Mouse (Mus musculus) thymus, postnatal 4 days (tissue): ENCODE data around the gene Itpkb.
A peak's percentile ranks its signal among the peaks of the same experiment; 100 is the strongest.

Experiments
- DNase-seq: peaks from one replicate; pipeline ENCODE4 v3.0.0; 2021

Gene Itpkb

DNA sequence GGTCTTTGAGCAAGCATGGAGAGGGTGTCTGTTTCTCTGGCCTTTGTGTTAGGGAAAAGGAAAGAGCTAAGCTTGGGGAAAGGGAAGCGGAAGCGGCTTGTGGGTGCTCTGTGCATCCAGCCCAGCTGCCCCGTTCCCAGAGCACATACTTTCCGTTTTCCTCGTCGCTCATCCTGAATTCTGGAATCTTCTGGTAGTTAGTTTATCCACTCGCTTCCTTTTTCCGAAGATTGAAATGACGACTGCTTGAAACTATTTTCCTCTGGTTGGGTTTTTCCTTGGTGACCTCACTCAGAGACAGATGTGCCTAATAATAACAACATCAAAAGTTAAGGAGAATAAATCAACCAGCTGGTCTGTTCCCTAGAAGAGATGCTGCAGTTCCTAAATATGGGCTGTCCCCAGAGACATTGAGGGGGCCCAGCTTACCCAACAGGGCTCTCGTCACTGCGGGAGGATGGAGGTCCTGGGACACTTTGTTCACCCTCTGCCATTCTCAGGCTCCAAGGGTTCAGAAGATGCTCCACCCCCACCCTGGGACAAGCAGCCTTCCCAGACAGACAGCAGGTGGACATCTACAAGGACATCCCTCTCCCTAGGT is 72.3 kb downstream of the Itpkb start:
- DNase-seq = no peak

DNA sequence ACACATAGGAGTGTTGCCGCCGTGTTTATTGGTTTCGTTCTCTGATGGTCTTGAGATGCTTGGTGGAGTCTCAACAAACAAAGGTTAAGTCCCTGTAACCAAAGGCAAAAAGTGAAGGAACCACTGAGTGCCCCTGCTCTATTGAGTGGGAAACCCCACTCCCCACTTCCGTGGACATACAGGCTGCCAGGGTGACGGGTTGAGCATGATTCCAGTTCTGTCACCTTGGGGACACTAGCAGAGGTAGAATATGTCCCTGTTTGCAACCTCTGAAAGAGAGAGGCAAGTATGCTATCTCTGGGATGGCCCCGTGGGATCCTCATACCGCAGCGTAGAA is 73.0 kb downstream of the Itpkb start:
- DNase-seq = peak; percentile 74

DNA sequence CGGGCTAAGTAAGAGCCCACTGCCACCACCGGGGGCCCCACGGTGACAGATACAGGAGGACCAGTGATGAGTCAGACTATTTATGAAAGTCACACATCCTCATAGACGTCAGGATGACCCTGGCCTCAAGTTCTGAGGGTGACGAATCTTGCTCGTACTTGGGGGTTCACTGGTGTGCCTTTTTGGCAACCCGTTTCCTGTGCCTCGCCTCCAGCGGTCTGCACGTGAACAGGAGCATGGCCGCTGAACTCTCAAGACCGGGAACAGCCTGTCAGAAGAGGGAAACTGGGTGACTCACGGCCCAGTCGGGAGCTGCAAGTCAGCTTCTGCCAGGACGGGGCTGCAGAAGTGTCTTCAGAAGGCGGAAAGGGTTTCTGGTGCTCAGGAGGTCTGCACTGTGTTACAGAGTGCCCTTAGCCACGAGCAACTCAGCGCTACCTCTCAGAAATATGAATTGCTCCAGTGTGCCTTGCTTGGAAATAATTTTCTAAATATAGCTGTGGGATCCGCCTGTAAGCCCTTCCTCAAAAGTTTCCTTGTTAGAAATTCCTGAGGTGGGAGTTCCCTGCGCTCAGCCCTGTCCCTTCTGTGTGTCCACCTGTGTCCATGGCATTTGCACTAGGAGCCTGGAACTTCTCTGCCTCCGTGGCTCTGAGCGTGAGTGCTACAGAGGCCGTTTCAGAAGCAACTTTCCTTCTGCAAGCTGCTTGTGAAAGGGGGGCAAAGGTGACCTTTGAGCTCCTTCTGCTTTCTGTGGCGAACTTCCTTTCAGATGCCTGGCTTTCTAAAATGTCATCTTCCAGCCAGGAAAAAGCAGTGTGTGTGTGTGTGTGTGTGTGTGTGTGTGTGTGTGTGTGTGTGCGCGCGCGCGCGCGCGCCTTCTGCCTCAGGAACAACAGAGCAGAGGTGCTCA is 73.7 kb downstream of the Itpkb start:
- peak; percentile 65 for DNase-seq

DNA sequence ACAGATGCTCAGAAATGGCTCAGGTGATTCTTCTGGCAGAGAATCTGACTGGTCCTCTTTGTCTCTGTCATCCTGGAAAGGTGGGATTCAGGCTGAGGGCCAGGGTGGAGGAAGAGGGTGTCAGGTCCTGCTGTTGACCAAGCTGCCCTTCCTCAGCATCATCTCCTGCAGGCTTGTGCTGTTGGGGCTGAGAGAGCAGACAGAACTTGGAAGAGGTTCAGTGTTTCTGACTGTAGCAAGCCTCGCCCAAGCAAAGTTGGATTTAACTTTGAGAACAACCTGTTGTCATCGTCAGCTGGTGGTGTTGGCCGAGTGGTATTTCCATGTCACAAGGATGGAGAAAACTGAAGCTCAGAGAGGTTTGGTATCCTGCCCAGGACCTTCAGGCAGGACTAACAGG is 74.4 kb downstream of the Itpkb start:
- no peak for DNase-seq

DNA sequence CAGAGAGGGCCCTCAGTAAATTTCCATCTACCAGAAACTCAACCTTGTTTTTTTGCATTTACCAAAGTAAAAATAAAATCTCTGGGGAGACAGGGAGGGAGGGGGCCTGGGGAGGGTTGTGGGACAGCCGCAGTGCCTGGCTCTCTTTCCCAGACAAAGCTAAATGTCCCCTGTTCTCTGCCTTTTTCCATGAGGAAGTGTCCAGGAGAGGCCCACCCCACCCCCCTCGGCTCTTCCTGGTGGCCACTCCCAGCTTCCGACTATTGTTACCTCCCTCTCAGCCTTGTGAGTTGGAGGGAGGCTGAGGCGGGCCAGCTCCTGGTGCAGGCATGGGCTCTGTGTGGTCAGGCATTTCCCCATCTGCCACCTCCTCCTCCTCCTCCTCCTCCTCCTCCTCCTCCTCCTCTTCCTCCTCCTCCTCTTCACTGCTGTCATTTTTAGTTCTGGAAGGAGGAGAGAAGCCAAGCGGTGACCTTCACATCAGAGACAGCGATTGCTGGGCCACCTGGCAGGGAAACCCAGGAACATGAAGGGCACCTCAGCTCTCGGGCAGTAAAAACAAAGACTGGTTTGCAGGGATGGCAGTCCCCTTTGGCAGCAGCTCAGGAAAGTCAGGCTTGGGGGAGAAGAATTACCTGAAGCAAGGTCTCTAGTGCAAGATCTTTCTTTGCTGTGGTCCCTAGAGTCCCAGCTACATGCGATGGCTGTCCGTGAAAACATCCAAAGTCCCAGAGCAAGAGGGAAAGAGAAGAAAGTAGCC is 75.5 kb downstream of the Itpkb start:
- DNase-seq = no peak

DNA sequence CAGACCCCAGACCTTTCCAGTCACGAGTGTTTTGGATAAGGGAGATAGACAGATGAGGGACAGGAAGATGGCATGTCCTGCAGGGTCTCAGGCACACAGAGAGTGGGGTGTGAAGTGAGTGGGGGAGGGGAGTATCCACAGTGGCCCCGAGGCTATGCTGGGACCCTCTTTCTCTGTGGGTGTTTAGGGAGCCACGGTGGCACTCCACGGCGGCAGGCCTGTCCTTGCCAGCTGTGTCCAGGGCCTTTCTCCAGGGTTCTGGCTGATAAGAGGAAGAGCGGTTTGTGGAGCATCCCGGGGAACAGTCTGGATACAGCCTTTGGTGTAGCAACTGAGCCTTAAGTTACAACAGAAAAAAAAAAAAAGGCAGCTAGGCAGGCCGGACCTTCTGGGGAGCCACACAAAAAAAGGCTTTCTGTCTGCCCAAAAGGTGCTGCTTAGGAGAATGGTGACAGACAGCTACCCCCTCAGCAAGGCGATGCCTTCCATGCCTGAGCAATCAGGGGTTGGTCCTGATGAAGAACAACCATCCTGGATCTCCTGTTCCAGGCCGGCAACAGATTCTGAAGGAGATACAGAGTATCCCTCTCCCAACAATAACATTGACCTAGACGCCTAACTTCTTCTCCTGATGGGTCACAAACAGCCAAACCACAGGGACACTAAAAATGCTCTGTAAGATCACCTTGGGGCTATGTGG is 76.2 kb downstream of the Itpkb start:
- DNase-seq = no peak

DNA sequence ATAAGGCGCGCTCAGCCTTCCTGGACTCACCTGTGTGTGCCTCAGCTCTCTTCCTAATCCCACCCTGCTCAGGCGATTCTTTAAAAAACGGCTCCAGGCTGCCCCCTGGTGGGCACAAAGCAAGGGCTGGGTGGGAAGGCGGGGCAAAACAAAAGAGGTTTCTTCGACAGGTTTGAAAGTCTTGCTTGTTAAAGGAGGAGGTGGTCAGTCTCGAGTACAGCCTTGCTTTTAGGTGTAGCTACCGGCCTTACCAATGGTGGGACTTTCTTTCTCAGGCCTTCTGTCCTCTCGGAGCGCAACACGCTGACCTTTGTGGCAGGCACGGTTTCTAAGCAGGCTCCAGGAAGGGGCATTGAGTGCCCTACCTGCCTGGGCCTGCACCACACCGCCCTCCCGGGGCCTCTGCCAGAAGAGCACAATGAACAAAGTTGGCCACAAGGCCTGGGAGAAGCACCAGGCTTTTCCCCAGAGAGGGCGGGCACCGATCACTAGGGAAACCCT is 76.9 kb downstream of the Itpkb start:
- DNase-seq = peak; percentile 89

DNA sequence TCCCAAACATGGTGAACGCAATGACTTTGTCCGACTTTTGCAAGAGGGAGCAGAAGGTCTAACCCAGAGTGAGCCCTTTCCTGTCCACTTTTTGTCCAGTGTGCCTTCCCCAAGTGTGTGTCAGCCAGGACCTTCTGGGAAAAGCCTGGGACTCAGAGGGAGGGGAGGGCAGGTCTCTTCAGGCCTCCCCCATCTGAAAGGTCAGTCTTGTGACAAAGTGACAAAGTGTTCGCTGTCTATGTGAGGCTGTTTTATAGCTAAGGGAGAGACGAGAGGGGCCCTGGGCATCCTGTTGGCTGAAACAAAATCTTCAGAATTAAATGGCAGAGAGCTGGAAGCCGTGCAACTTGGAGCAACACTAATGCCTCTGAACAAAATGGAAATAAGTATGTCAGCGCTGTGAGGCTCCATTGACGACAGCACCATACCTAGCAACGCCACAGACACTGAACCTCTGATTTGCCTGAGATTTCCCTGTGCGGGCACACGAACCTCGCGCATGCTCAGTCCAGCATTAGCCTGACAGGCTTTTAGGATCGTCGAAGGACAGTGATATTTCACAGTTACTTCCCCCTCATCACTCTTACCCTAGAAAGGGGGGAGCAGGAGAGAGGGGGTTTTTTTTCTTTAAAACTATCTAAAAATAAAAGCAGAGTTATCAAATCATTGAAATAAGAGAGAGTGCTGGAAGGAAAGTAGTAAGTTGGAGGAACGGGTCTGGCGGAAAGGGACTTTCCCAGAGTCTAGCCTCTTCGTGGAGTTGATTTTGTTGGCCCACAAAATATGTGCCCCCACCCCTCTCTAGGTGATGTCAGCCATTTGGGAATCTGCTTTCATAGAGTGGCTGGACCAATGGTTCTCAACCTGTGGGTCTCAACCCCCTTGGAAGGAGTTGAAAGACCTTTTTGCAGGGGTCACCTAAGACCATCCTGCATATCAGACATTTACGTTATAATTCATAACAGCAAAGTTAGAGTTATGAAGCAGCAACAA is 77.7 kb downstream of the Itpkb start:
- DNase-seq = no peak

DNA sequence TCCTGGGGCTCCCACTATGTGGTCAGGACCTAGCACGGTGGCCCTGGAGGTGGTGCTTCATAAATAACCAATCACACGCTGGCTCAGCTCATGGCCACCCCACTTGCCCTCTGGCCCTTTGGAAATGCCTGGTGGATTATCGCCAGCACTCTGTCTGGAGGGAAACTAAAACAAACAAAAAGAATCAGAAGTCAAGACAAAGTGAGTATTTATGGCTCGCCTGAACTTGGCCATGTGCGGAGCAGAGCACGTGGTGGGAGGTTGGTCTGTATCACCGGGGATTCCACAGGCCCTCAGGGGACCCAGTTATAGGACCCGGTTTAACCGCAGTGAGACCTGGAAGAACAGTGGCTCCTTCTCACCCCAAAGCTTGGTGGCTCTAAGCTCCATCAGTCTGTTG is 78.5 kb downstream of the Itpkb start:
- no peak for DNase-seq

DNA sequence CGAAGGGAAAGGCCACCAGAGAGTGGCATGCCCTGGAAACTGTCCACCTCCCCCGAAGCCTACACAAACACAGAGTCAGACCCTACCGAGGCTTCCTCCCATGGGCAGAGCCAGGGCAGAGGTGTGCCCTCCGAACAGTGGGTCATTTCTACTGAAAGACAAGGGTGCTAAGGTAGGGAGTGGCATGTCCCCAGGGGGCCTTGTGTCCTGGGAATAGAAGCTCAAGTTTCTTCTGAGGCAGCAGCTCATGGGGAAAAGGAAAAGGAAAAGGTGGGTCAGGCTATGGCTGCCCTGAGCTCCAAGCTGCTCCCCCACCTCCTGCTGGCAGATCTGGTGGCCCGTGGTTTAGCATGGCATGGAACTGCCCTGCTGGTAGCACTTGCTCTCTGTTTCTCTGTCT is 79.5 kb downstream of the Itpkb start:
- no peak for DNase-seq

DNA sequence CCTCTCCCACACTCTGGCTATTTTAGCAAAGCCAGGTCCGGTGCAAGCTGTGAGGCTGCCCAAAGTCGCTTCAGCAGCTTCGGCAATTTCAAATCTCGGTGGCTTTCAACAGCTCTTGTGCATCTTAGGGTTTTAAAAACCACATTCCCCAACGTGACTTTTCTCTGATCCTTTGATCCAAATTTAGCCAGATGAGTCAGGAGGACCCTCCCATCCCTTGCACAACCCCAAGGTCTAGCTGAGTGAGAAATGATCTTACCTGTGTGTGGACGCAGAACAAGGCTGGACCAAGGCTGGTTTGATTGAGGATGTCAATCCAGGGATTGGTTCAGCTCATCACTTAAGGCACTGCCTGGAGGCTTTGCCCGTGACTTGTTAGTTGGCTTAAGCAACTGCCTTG is 80.0 kb downstream of the Itpkb start:
- no peak for DNase-seq

DNA sequence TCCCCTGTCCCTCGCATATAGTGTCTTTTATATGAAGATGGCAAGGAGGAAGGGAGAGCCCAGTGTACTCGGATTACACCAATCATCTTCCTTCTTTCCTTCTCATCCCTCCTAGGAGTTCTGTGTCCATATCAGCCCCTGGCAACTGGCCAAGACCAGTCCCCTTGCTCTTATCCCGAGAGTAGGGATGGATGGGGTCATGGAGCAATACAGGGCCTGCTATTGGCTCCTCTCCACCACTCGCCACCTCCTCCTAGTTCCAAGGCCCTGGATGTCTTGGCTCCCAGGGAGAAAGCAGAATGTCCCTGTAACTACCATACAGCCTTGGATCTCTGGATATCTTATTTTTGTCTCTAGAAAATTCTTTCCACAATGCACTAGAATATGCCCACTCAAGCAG is 84.8 kb downstream of the Itpkb start:
- DNase-seq = no peak

DNA sequence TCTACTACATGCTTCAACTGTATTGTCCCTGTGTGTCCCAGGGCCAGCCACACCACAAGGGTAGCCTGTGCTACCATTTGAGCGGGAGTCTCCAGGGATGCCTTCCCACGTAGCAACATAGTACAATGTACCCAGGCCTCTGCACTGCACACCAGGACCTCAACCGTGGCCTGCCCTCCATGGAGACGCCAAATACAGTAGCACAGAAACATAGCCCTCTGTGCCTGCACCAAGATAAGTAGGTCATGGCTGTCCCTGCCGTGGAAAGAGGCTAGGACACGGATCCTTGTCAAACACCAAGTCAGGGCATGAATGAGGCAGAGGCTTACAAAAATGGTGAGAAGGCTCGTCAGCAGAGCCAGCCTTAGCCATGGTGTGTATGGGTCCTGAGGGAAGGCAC is 85.6 kb downstream of the Itpkb start:
- DNase-seq = no peak

DNA sequence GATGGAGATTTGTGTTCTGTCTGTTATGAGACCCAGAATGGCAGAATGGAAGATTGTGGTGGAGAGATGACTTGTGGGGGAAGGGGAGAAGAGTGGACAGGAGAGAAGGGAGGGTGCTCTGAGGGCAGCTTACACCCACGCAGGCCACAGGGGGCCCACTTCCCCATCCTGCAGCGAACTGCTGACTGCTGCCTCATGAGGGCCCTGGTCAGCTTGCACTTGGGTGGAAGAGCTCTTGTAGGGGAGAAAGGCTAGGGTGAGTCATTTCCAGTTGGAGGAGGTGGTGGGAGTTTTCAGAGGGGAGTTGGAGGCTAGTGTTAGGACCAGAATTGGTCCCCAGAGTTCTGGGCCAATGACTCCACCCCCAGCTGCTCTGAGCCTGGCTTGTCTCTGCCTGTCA is 86.8 kb downstream of the Itpkb start:
- DNase-seq = no peak

DNA sequence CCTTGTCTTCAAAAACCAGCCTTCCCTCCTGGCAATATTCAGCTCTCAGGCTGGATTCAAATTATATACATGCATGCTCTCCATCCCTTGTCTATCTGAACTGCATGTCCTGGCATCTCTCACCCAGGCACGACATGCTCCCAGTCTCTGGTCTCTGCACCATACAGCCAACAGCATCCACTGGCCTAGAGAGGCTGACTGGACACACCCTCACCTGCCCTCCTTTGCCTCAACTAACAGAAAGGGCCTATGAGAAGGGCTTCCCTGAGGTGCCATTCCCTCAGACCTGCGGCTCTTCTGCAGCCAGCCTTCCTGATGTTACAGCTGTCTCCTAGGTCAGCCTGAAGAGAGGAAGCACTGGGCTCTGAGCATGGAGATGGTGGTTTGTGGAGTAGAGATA is 88.8 kb downstream of the Itpkb start:
- no peak for DNase-seq

DNA sequence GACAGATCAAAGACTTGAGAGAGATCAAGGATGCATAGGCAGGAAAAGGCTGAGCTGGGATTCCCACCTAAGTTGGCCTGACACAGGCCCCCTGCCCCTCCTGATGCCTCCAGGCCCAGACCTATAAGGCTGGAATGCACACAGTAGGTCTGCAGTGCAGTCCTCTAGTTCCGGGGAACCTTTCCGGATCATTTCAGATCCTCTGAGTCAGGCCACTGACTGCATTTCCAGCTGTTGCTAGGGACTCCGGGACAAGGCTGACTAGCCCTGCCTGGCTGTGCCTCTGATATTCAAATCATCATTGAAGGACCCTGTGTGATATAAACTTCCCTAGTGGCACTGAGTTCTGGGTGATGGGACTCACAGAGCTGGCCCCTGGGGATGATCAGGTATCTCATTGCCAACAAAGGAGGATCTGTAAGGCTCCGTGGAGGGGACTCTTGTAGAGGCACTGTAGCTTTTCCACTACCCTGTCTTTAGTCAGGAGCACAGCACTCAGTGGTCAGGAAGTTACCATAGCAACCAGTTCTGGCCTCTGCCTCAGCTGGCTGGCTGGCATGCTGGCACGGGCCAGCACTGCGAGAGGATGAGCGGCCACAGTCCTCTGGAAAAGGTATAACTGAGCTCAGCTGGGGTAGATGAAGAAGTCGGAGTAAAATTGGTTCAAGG is 90.3 kb downstream of the Itpkb start:
- DNase-seq = no peak

DNA sequence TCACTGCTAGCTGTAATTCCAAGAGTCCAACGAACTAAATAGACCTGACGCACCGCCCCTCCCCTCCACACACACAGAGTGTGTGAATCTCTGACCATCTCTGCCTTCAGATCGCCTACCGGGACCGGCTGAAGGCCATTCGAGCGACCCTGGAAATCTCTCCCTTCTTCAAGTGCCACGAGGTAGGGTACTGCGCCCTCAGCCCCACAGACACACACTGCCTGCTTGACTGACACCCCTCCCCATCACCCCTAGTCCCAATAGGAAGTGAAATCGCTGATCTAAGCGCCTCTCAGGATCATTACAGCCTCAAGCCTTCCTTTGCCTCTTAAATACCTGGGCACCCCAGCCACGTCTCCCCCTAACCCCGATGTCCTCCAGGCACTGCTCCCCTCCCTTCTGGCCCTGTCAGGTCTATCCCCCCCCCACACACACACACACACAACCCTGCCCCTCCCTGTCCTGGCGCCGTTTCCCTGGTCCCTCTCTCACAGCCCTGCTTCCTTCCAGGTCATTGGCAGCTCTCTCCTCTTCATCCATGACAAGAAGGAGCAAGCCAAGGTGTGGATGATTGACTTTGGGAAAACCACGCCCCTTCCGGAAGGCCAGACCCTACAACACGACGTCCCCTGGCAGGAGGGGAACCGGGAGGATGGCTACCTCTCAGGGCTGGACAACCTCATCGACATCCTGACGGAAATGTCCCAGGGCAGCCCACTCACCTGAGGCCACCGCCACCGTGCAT is 91.1 kb downstream of the Itpkb start:
- no peak for DNase-seq

DNA sequence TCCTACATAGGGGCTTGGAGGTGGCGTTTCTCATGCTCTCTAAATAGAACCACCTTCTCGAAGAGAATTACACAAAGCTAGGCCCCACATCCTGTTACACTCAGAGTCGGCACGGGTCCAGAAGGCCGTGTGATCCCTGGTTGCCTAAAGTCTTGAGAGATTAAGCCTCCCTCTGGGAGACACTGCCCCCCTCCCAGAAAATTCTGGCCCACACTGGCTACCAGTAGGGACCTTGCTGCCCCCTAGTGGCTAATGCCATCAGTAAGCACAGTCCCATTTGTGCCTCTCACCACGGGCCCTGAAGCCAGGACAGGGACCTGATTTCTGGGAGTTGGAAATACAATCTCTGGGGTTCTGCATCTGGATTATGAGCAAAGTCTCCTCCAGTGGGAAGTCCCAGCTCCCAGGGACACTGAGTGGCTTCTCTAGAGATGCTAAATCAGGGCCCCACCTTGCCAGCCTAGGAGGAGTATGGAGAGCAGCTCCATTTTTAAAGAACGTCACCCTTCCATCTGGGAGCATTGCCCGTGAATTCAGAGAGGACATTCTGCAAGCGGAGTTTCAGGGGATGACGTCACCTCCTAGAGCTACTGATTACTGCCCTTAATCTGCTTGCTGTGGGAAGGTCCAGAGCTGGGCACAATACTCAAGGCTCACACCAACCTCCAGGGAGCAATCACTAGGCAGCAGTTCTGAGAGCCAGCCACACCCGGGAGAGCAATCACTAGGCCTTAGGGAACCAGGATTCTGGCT is 92.0 kb downstream of the Itpkb start:
- peak; percentile 83 for DNase-seq

DNA sequence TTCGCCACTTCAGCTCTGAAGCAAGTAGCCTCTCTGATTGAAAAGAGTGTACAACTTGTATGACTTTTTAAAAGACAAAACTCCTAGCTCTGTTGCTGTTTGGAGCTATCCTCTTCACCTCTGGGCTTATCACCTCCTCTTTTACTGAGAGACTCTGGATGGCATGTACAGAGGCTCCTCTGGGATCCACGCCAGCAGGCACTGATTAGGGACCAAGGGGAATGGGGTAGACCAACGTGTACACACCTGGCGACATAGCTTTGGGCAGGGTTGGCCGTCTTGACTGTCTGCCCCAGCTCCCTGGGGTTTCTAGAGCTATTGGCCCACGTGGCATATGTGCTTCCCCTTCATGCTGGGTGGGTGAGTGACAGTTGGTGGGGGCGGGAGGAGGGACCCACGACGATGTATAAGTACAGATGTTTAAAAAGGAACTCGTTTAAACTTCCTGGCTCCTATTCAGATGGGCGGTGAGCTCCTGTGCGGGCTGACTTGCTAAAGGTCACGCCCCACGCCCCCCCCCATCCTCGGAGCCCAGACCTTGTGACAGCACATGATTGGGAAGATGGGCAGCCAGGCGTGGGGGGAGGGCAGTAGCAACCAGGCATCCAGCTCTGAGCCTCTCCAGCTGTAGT is 92.8 kb downstream of the Itpkb start:
- DNase-seq = peak; percentile 54
